Mouse (Mus musculus): ENCODE data around the gene Cxcl1. TPM values are rescaled to one million over a fixed set of nuclear protein-coding genes. Genes with fewer than 3 reads are reported as not detected.

The Cxcl1 gene
- polyA plus RNA-seq, 1 experiment from 2014 or later = not detected

GRCm38 (mm10) chr5:90876045-90876444, 15.0 kb upstream of the Cxcl1 start:
- H3K27me3 ChIP-seq (replicated peaks) = no peaks in the 10 kb centered on the region
- no peak overlapping the region for H3K4me2 ChIP-seq (replicated peaks)
- no peaks in the 10 kb centered on the region for H3K9me3 ChIP-seq
- H3K27ac ChIP-seq = no peak overlapping the region
- 80% methylated on average over 4 of the region's 4 CpGs for WGBS
- no peak for ATAC-seq (ENCODE audit: low FRiP score, low read depth)
- no peaks in the 10 kb centered on the region for H3K36me3 ChIP-seq
- no peaks in the 10 kb centered on the region for H3K4me1 ChIP-seq
- H3K9ac ChIP-seq = no peak overlapping the region
- no peak overlapping the region for H3K4me3 ChIP-seq

DNA sequence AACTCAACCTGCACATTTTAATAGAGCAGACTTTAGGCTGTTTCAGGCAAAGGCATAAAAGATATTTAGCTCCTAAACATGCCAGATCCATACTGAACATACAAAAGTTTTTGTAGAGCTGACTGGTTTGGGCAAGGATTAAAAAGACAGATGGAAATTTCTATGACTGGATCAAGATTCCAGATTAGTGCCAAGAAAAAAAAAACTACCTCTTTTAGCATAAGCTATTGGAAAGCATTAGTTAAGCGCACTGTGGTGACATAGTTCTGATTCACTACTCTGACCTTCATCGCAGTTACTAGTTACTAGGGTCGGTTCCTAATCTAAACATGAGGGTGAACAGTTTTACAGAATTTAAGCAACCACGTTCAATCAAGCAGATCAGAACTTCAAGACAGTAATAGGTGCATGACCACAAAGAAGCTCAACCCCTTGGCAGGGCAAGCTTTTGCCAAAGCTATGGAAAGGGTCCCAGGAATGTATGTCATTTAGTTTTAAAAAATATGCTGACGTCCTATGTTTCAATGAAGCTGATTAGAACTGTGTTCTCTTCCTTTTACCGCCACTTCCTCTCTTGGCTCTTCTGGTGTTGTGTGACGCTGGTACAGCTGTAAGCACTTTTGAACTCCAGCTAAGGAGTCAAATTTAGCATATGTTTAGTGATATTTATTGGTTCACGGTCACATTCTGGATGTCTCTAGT, 14.4 kb upstream of the Cxcl1 start:
- 87% methylated on average over 8 of the region's 8 CpGs for WGBS
- Histone ChIP-seq H3K9me3 (no peaks in the 10 kb centered on the region), H3K4me2 (replicated peaks) (no peak overlapping the region), H3K4me1 (no peaks in the 10 kb centered on the region), H3K27me3 (replicated peaks) (no peaks in the 10 kb centered on the region), H3K36me3 (no peaks in the 10 kb centered on the region), H3K4me3 (no peak overlapping the region), H3K27ac (no peak overlapping the region), H3K9ac (no peak overlapping the region)
- ATAC-seq (ENCODE audit: low FRiP score, low read depth) = no peak

GRCm38 (mm10) chr5:90877173-90877512, 13.9 kb upstream of the Cxcl1 start:
- no peak overlapping the region for H3K9ac ChIP-seq
- H3K36me3 ChIP-seq = no peaks in the 10 kb centered on the region
- H3K27ac ChIP-seq = no peak overlapping the region
- H3K9me3 ChIP-seq = no peaks in the 10 kb centered on the region
- no peak for ATAC-seq (ENCODE audit: low FRiP score, low read depth)
- H3K4me1 ChIP-seq = no peaks in the 10 kb centered on the region
- H3K27me3 ChIP-seq (replicated peaks) = no peaks in the 10 kb centered on the region
- H3K4me3 ChIP-seq = no peak overlapping the region
- no peak overlapping the region for H3K4me2 ChIP-seq (replicated peaks)

DNA sequence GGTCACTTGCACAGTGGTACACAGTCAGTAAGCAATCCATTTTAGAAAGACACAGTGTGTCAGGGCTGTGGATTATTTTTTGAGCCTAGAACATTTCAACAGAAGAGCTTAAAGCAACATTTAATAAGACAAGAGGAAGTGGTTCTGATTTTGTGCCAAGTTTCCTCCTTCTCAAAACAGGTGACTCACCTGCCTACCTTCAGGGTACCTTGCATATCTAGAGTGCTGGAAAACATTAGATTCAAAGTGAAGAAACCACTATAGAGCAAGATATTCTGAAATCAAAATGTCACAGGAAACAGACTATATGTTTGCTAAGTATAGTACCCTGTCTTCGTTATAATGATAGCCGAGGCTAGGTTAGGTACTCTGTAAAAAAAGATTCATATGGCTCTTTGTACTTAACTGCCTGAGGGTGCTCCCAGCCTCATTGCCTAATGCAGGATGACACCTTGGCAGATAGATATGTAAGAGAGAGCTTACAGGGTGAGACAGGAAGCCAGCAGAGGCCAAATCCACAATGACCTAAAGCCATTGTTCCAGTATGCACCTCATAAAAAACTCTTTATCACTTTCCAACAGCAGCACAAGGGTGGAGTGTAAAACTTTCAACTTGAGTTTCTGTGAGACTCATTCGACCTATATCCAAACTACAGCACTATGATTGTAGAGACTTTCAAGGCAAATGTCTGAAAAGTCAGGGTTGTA, 11.6 kb upstream of the Cxcl1 start:
- no peak overlapping the region for H3K4me2 ChIP-seq (replicated peaks)
- 84% methylated on average over 3 of the region's 3 CpGs for WGBS

GRCm38 (mm10) chr5:90880335-90880850, 10.6 kb upstream of the Cxcl1 start:
- Histone ChIP-seq H3K27me3 (replicated peaks) (no peaks in the 10 kb centered on the region), H3K4me2 (replicated peaks) (no peak overlapping the region), H3K9me3 (no peaks in the 10 kb centered on the region), H3K36me3 (no peaks in the 10 kb centered on the region), H3K27ac (no peak overlapping the region), H3K9ac (no peak overlapping the region), H3K4me3 (no peak overlapping the region), H3K4me1 (no peaks in the 10 kb centered on the region)
- ATAC-seq (ENCODE audit: low FRiP score, low read depth) = no peak
- 61% methylated on average over 7 of the region's 7 CpGs for WGBS

More for the DNA sequence above, 11.6 kb upstream of the Cxcl1 start:
- Histone ChIP-seq H3K4me3 (no peak overlapping the region), H3K4me1 (no peaks in the 10 kb centered on the region), H3K27ac (no peak overlapping the region), H3K27me3 (replicated peaks) (no peaks in the 10 kb centered on the region), H3K36me3 (no peaks in the 10 kb centered on the region), H3K9me3 (no peaks in the 10 kb centered on the region), H3K9ac (no peak overlapping the region)
- ATAC-seq (ENCODE audit: low FRiP score, low read depth) = no peak

GRCm38 (mm10) chr5:90881021-90881420, 10.0 kb upstream of the Cxcl1 start:
- ATAC-seq (ENCODE audit: low FRiP score, low read depth) = no peak
- no peaks in the 10 kb centered on the region for H3K36me3 ChIP-seq
- H3K9me3 ChIP-seq = no peaks in the 10 kb centered on the region
- H3K27me3 ChIP-seq (replicated peaks) = no peaks in the 10 kb centered on the region
- no peak overlapping the region for H3K4me2 ChIP-seq (replicated peaks)
- no peak overlapping the region for H3K4me3 ChIP-seq
- no peak overlapping the region for H3K9ac ChIP-seq
- 91% methylated on average over 4 of the region's 4 CpGs for WGBS
- H3K27ac ChIP-seq = no peak overlapping the region
- no peaks in the 10 kb centered on the region for H3K4me1 ChIP-seq

GRCm38 (mm10) chr5:90881682-90882081, 9.4 kb upstream of the Cxcl1 start:
- no peak overlapping the region for H3K4me3 ChIP-seq
- H3K4me2 ChIP-seq (replicated peaks) = no peak overlapping the region
- no peak for ATAC-seq (ENCODE audit: low FRiP score, low read depth)
- 93% methylated on average over 5 of the region's 5 CpGs for WGBS
- H3K27ac ChIP-seq = no peak overlapping the region
- no peaks in the 10 kb centered on the region for H3K27me3 ChIP-seq (replicated peaks)
- no peak overlapping the region for H3K9ac ChIP-seq
- H3K36me3 ChIP-seq = no peaks in the 10 kb centered on the region
- H3K4me1 ChIP-seq = no peaks in the 10 kb centered on the region
- no peaks in the 10 kb centered on the region for H3K9me3 ChIP-seq

DNA sequence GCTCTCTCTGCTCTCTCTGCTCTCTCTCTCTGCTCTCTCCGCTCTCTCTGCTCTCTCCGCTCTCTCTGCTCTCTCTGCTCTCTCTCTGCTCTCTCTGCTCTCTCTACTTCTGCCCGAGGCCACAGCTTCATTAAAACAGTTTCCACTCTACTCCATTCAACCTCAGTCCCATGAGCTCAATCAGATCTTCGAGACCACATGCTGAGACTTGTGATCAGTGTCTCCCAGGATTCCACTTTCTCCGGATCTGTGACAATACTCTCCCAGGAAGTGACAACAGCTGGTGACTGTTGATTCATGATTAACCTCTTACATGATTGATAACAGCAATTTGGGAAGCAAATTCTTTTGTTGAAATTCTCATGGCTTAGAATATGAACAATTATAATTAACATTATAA, 8.9 kb upstream of the Cxcl1 start:
- H3K4me2 ChIP-seq (replicated peaks) = no peak overlapping the region
- H3K27me3 ChIP-seq (replicated peaks) = no peaks in the 10 kb centered on the region
- WGBS = 82% methylated on average over 5 of the region's 5 CpGs
- H3K27ac ChIP-seq = no peak overlapping the region
- H3K9ac ChIP-seq = no peak overlapping the region
- H3K4me1 ChIP-seq = no peaks in the 10 kb centered on the region
- no peaks in the 10 kb centered on the region for H3K9me3 ChIP-seq
- no peak overlapping the region for H3K4me3 ChIP-seq
- ATAC-seq (ENCODE audit: low FRiP score, low read depth) = no peak
- no peaks in the 10 kb centered on the region for H3K36me3 ChIP-seq

DNA sequence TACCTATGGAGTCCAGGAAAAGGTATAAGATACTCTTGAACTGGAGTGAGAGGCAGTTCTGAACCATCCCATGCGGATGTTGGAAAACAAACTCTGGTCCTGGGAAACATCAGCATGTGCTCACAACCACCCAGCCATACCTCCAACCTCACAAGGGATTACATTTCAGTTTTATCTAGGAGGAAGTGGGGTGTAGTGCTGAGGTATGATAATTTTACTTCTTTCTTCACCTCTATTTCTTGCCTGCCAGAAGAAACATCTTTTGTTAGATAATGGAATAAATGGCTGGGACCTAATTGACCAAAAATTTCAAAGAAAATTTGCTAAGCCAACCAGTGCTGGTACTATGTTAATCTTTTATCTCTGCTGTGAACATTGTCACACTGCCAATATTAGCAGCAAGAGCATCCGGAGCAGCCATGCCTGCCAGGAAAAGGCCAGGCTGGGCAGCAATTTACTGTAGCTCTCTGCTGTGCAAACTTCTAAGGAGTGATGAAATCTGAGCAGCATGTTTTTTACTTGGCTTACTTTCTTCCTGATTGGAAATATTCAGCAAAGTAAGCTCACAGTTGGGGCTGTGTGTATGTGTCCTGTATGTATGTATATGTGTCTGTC, 6.3 kb upstream of the Cxcl1 start:
- no peak overlapping the region for H3K4me2 ChIP-seq (replicated peaks)
- H3K36me3 ChIP-seq = no peaks in the 10 kb centered on the region
- no peak overlapping the region for H3K4me3 ChIP-seq
- no peaks in the 10 kb centered on the region for H3K4me1 ChIP-seq
- no peaks in the 10 kb centered on the region for H3K27me3 ChIP-seq (replicated peaks)
- no peak for ATAC-seq (ENCODE audit: low FRiP score, low read depth)
- 83% methylated on average over 2 of the region's 2 CpGs for WGBS
- H3K27ac ChIP-seq = no peak overlapping the region
- H3K9ac ChIP-seq = no peak overlapping the region
- no peaks in the 10 kb centered on the region for H3K9me3 ChIP-seq

DNA sequence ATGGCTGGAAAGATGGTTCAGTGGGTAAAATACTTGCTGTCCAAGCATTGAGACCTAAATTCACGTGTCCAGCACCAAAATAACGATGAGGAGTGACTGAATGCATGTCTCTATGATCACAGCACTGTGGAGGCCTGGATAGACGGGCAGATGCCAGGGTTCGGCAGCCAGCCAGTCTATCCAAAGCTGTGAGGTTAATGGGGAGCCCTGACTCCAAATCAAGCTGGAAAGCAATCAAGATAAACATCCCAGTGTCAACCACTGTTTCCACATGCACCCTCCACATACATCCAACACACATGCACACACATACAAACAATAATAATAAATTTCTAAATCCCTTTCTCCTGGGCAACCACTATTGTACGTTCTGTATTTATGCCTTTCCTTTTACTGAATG, 2.4 kb upstream of the Cxcl1 start:
- Histone ChIP-seq H3K9ac (no peak overlapping the region), H3K4me3 (no peak overlapping the region), H3K27me3 (replicated peaks) (0 out of 2 replicates have a peak, but pooled peaks cover 5% of the 10 kb centered on the region), H3K4me2 (replicated peaks) (no peak overlapping the region), H3K9me3 (no peaks in the 10 kb centered on the region), H3K36me3 (no peaks in the 10 kb centered on the region), H3K27ac (no peak overlapping the region), H3K4me1 (peaks cover 9% of the 10 kb centered on the region)
- ATAC-seq (ENCODE audit: low FRiP score, low read depth) = no peak
- WGBS = 89% methylated on average over 5 of the region's 5 CpGs

DNA sequence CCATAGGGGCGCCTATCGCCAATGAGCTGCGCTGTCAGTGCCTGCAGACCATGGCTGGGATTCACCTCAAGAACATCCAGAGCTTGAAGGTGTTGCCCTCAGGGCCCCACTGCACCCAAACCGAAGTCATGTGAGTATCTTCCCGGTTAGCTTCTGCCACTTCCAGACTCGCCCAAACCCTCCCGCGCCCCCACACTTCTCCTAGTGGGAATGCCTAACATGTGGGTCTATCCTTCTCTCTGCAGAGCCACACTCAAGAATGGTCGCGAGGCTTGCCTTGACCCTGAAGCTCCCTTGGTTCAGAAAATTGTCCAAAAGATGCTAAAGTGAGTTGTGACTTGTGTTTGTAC, 398 bp downstream of the Cxcl1 start:
- H3K4me2 ChIP-seq (replicated peaks) = peak overlapping the region; percentile 85
- no peak for ATAC-seq (ENCODE audit: low FRiP score, low read depth)
- H3K27me3 ChIP-seq (replicated peaks) = 0 out of 2 replicates have a peak, but pooled peaks cover 5% of the 10 kb centered on the region
- peak overlapping the region; percentile 22; the same call in 1 of the 2 replicates for H3K9ac ChIP-seq
- no peaks in the 10 kb centered on the region for H3K36me3 ChIP-seq
- H3K27ac ChIP-seq = no peak overlapping the region
- H3K4me3 ChIP-seq = peak overlapping the region; percentile 40
- H3K9me3 ChIP-seq = no peaks in the 10 kb centered on the region
- WGBS = 26% methylated on average over 10 of the region's 10 CpGs
- peaks cover 9% of the 10 kb centered on the region for H3K4me1 ChIP-seq

GRCm38 (mm10) chr5:90894231-90894630, 3.2 kb downstream of the Cxcl1 start:
- WGBS = 74% methylated on average over 8 of the region's 8 CpGs
- Histone ChIP-seq H3K27ac (no peak overlapping the region), H3K4me2 (replicated peaks) (no peak overlapping the region), H3K27me3 (replicated peaks) (0 out of 2 replicates have a peak, but pooled peaks cover 5% of the 10 kb centered on the region), H3K9me3 (no peaks in the 10 kb centered on the region), H3K4me3 (no peak overlapping the region), H3K9ac (no peak overlapping the region), H3K36me3 (no peaks in the 10 kb centered on the region), H3K4me1 (peaks cover 9% of the 10 kb centered on the region)
- no peak for ATAC-seq (ENCODE audit: low FRiP score, low read depth)

Data from neural tube, embryonic 12.5 days (tissue).